Mouse (Mus musculus): ENCODE results near the gene Cdca5.

DNA sequence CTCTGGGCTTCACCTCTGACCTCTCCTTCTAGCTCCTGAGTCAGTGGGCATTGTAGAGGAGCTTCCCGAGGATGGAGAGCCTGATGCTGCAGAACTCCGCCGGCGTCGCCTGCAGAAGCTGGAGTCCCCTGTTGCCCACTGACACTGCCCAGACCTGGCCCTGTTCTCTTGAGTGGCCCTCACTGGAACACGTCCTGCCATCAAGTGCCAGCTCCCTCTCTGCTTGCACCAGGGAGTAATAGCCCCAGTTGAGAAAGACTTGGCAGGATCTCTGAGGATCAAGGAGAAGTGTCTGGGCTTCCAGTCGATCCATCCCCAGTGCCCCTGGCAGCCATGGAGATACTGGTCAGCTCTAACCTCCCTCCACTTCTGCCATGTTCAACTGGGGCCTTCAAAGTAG, 32.3 kb upstream of the Cdca5 start:
- TF ChIP-seq CTCF (IDR thresholded peaks at IDR 0.05; ENCODE audit: insufficient read depth, low read depth, low read length): no peak
- TF ChIP-seq POLR2A (IDR thresholded peaks at IDR 0.05; ENCODE audit: insufficient read depth, low read depth, low read length): no peak
